ENCODE assay signal across 15 mouse cellular contexts in the genomic region with DNA sequence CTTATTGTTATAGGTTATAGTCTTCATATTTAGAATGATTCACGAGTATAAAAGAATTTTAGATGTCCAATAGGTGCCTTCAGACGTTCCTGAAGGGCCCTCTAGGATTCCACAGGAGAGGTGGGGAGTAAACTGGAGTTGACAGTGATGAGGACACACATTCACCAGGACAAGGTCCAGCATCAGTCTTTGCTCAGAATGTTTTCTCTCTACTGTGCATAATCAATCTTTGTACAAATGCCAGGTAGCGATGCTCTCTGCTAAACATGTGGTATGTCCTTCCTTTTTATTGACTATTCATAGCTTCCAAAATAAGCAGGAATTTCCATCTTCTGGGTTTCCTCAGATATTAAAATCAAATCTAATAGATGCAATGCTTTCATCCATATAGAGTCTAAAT.
"Had no signal": no experiment of that assay in that cellular context is flagged by ENCODE, and none has a peak within 500 bp of the region (broad histone marks: within the 10 kb centered on the region; RNA-seq: fewer than 3 reads in every experiment).

No protein-coding gene starts in this region.

- DNase-seq: retina, postnatal 1 day; right cerebral cortex, adult 18-20 months; right cerebral cortex, postnatal 14 days; right cerebral cortex, postnatal 25 days; right cerebral cortex, postnatal 4 days; spleen, adult 18-20 months; thymus, adult 18-20 months; thymus, adult 2 months; thymus, postnatal 14 days; thymus, postnatal 25 days; thymus, postnatal 36 days; thymus, postnatal 4 days had no signal

- H3K27ac ChIP-seq: neural tube, embryonic 15.5 days; stomach, embryonic 15.5 days; stomach, postnatal 0 days had no signal

- H3K36me3 ChIP-seq: neural tube, embryonic 15.5 days; stomach, embryonic 15.5 days had no signal

- H3K4me1 ChIP-seq: neural tube, embryonic 15.5 days; stomach, embryonic 15.5 days had no signal

- H3K9ac ChIP-seq: neural tube, embryonic 15.5 days; stomach, embryonic 15.5 days had no signal

- H3K9me3 ChIP-seq: neural tube, embryonic 15.5 days; stomach, embryonic 15.5 days had no signal

- H3K4me3 ChIP-seq: neural tube, embryonic 15.5 days; stomach, embryonic 15.5 days had no signal

- H3K27me3 ChIP-seq: neural tube, embryonic 15.5 days; stomach, embryonic 15.5 days had no signal

- H3K4me2 ChIP-seq: neural tube, embryonic 15.5 days; stomach, embryonic 15.5 days had no signal
